Mouse (Mus musculus): ENCODE measurements around the gene Olfr545.

- TF ChIP-seq CTCF (IDR thresholded peaks at IDR 0.05; ENCODE audit: low read depth) (no peak), EP300 (IDR thresholded peaks at IDR 0.05; ENCODE audit: low read depth) (no peak)
These were observed 13.3 kb downstream of the Olfr545 start for GRCm38 (mm10) chr7:102486105-102486504.

Measured in liver, postnatal 0 days (tissue).